Mouse (Mus musculus) bone marrow macrophage, adult 2 months (primary cell): ENCODE measurements at regions not wholly inside any gene's neighbourhood (a gene's known extent, or its start where the extent isn't known, plus 50 kb on each side); places are given as distances from the start of the nearest gene placed in this dataset.

Experiments
- CTCF ChIP-seq: IDR thresholded peaks from 2 replicates; pipeline ENCODE4 v1.5.1; 2012; ENCODE audit warnings: low read depth, mild to moderate bottlenecking, low read length, moderate library complexity
- POLR2A ChIP-seq: IDR thresholded peaks from 2 replicates; pipeline ENCODE4 v1.6.1; 2012; ENCODE audit warnings: mild to moderate bottlenecking, low read depth, low read length, borderline replicate concordance

DNA sequence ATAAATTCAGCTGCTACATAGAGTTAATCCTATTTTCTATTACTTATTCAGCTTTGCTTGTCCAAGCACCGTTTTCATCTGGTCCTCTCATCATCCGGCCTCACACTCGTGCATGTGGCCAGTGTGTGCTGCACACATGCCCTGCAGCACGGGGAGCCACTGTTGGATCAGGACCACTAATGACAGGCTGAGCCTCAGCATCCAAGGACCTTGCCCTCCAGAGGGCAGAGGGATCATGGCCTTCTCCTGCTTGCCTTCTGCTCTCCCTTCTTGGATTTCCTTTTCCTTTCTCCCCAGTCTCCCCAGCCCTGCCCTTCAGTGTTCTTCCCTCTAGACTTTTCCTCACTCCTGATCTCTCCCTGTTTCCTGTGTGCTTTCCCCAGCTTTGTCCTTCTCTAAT, 776.1 kb upstream of the Car8 start:
- TF ChIP-seq CTCF (no peak), POLR2A (no peak)
